Mouse (Mus musculus) leukemia stem cell, adult 10-12 weeks (primary cell): Measurements from ENCODE around the gene Grpel1. TPM values are rescaled to one million over a fixed set of nuclear protein-coding genes. Genes with fewer than 3 reads are reported as not detected.

Experiments used
- polyA plus RNA-seq: library from polyadenylated mRNA; stranded (reverse); fragments of >175 nt; gene quantifications from 2 replicates; pipeline ENCODE4 v1.2.3, GENCODE M21; 2012; ENCODE audit warnings: low replicate concordance

The Grpel1 gene
- polyA plus RNA-seq = 2.7 and 6.6 TPM in 2 replicates

GRCm38 (mm10) chr5:36464709-36465661 is at the start of gene Grpel1:
Gene Grpel1, plus strand, starts transcription at chr5:36464998.

GRCm38 (mm10) chr5:36484171-36484990 is 19.6 kb downstream of the Grpel1 start, which contains the start of the genes Tada2b and Ccdc96:
Gene Tada2b, minus strand, starts transcription at chr5:36484285.
Gene Ccdc96, plus strand, starts transcription at chr5:36484588.

Other genes starting within 250 kb of the Grpel1 start
- gene Sorcs2, start 66.9 kb upstream of the Grpel1 start, polyA plus RNA-seq = 0.14 and 0.33 TPM in 2 replicates
- 33.3 and 37.1 TPM in 2 replicates for gene Tada2b, start 19.3 kb downstream of the Grpel1 start, polyA plus RNA-seq
- 0.17 and 0.26 TPM in 2 replicates for gene Ccdc96, start 19.6 kb downstream of the Grpel1 start, polyA plus RNA-seq
- gene Tbc1d14, start 128.3 kb downstream of the Grpel1 start, polyA plus RNA-seq = 17.9 and 19.7 TPM in 2 replicates
- gene D5Ertd579e, start 231.0 kb downstream of the Grpel1 start, polyA plus RNA-seq = 3.6 and 3.8 TPM in 2 replicates